Mouse (Mus musculus) neural tube, embryonic 12.5 days (tissue): Measurements from ENCODE around the gene Atp6v0a1. TPM values are rescaled to one million over a fixed set of nuclear protein-coding genes. Genes with fewer than 3 reads are reported as not detected.

Source experiments
- ATAC-seq: fragments of 200-750 bp; cut with Nextera tagmentation; 2 replicates; pipeline ENCODE4 v1.8.0; 2017; ENCODE audit warnings: low read depth, mild to moderate bottlenecking, moderate TSS enrichment, moderate library complexity; ENCODE audit not compliant: low FRiP score
- H3K27ac ChIP-seq: fragments of 300-500 bp; sonication (generic); 2 replicates; pipeline ENCODE4 v1.5.1; 2016
- H3K27me3 ChIP-seq: fragments of 300-500 bp; sonication (generic); replicated peaks from 2 replicates; pipeline ENCODE4 v1.6.1; 2016; ENCODE audit warnings: mild to moderate bottlenecking
- H3K36me3 ChIP-seq: fragments of 300-500 bp; sonication (generic); 2 replicates; pipeline ENCODE4 v1.6.1; 2016; ENCODE audit warnings: mild to moderate bottlenecking
- H3K4me1 ChIP-seq: fragments of 300-500 bp; sonication (generic); 2 replicates; pipeline ENCODE4 v1.6.1; 2016
- H3K4me2 ChIP-seq: fragments of 300-500 bp; sonication (generic); replicated peaks from 2 replicates; pipeline ENCODE4 v1.6.1; 2016; ENCODE audit warnings: mild to moderate bottlenecking
- H3K4me3 ChIP-seq: fragments of 300-500 bp; sonication (generic); 2 replicates; pipeline ENCODE4 v1.5.1; 2016
- H3K9ac ChIP-seq: fragments of 300-500 bp; sonication (generic); 2 replicates; pipeline ENCODE4 v1.6.1; 2016; ENCODE audit warnings: mild to moderate bottlenecking
- H3K9me3 ChIP-seq: fragments of 300-500 bp; sonication (generic); 2 replicates; pipeline ENCODE4 v1.6.1; 2016; ENCODE audit warnings: mild to moderate bottlenecking
- WGBS: fragments of 180-500 bp; shearing (Covaris S2); methylation state at CpG from one replicate; pipeline ENCODE4 v1.1.7; 2016; 5-methylcytosine and 5-hydroxymethylcytosine counted together
- polyA plus RNA-seq: library from polyadenylated mRNA; unstranded; fragments of >200 nt; fragmentation: Nextera tagmentation; extraction: Ambion mirVana; gene quantifications from 2 replicates; pipeline ENCODE4 v1.2.1, GENCODE M21; 2016

Gene Atp6v0a1
- polyA plus RNA-seq, 1 experiment from 2014 or later: 81.7 TPM

DNA sequence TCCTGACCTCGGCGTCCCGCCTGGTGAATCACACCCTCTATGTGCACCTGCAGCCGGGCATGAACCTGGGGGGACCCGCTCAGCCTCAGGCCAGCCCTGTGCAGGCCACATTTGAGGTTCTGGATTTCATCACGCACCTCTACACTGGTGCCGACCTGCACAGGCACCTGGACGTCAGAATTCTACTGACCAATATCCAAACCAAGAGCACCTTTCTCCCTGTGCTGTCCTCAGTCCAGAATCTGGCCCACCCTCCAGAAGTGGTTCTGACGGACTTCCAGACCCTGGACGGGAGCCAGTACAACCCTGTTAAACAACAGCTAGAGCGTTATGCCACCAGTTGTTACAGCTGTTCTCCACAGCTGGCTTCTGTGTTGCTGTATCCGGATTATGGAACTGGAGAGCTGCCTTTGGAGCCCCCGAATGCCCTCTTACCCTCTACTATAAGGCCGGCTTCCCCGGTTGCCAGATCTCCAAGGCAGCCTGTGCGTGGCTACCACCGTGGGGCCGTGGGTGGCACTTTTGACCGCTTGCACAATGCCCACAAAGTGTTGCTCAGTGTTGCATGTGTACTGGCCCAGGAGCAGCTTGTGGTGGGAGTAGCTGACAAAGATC, 73.9 kb downstream of the Atp6v0a1 start:
- Histone ChIP-seq H3K4me3 (peak overlapping the region; percentile 74), H3K4me1 (peaks cover 37% of the 10 kb centered on the region), H3K4me2 (peak overlapping the region; percentile 92), H3K9ac (peak overlapping the region; percentile 85), H3K9me3 (no peaks in the 10 kb centered on the region), H3K27me3 (peaks cover 33% of the 10 kb centered on the region), H3K27ac (peak overlapping the region; percentile 28; the same call in 1 of the 2 replicates), H3K36me3 (peaks cover 13% of the 10 kb centered on the region)
- 35% methylated on average over 19 of the region's 19 CpGs for WGBS
- ATAC-seq: 0 out of 2 replicates have a peak, but pooled peaks have one; percentile 1

DNA sequence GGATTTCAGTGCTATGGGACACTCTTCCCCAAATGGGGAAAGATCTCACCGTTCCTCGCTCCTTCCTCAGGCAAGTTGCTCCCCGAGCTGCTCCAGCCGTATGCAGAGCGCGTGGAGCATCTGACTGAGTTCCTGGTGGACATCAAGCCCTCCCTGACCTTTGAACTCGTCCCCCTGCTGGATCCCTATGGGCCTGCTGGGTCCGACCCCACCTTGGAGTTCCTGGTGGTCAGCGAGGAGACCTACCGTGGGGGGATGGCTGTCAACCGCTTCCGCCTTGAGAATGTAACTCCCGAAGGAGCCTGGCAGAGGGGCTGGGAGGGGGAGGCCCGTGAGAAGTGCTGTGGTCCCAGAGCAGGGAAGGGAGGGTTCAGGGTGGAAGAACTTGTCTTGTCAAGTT, 75.0 kb downstream of the Atp6v0a1 start:
- ATAC-seq: no peak
- H3K27ac ChIP-seq: no peak overlapping the region
- H3K4me1 ChIP-seq: peaks cover 40% of the 10 kb centered on the region
- H3K9me3 ChIP-seq: no peaks in the 10 kb centered on the region
- H3K9ac ChIP-seq: no peak overlapping the region
- H3K4me2 ChIP-seq: no peak overlapping the region
- no peak overlapping the region for H3K4me3 ChIP-seq
- H3K36me3 ChIP-seq: peaks cover 20% of the 10 kb centered on the region
- 83% methylated on average over 14 of the region's 14 CpGs for WGBS
- peaks cover 22% of the 10 kb centered on the region for H3K27me3 ChIP-seq

DNA sequence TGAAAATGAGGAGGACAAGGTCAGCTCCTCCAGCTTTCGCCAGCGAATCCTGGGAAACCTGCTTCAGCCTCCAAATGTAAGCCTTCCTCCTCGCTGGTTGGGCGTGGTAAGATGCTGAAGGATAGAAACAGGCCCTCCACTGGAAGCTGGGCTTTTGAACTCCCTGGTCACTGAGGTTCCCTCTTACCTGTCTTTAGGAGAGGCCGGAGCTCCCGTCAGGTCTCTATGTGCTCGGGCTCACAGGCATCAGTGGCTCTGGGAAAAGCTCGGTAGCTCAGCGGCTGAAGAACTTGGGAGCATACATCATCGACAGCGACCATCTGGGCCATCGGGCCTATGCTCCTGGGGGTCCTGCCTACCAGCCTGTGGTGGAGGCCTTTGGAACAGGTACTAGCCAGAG, 75.6 kb downstream of the Atp6v0a1 start:
- Histone ChIP-seq H3K4me2 (no peak overlapping the region), H3K27ac (no peak overlapping the region), H3K9ac (no peak overlapping the region), H3K36me3 (peaks cover 26% of the 10 kb centered on the region), H3K27me3 (peaks cover 17% of the 10 kb centered on the region), H3K4me3 (no peak overlapping the region), H3K9me3 (no peaks in the 10 kb centered on the region), H3K4me1 (peaks cover 36% of the 10 kb centered on the region)
- 95% methylated on average over 12 of the region's 12 CpGs for WGBS
- no peak for ATAC-seq

DNA sequence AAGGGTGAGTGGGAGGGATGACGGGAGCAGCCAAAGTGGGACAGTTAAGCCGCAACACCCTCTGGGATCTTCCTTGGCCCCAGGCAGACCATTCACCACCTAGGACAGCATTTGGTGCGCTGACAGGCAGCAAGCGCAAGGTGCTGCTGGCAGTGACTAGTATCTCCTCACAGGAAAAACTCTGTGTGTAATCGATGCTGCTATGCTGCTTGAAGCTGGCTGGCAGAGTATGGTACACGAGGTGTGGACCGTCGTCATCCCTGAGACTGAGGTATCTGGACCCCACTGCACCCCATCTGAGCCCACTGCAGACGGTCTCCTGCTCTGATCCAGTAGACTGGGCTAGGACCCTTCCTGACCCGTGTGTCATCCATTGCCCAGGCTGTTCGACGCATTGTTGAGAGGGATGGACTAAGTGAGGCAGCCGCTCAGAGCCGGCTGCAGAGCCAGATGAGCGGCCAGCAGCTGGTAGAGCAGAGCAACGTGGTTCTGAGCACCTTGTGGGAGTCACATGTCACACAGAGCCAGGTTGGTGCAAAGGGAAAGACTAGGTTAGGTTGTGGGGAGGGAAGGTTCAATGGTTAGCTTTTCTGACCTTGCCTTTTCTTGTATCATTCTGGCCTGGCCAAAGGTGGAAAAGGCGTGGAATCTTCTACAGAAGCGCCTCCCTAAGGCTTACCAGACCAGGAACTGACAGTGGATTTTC, 76.5 kb downstream of the Atp6v0a1 start:
- Histone ChIP-seq H3K9ac (no peak overlapping the region), H3K4me3 (no peak overlapping the region), H3K9me3 (no peaks in the 10 kb centered on the region), H3K27me3 (peaks cover 7% of the 10 kb centered on the region), H3K4me1 (peaks cover 35% of the 10 kb centered on the region), H3K27ac (no peak overlapping the region), H3K36me3 (peaks cover 36% of the 10 kb centered on the region), H3K4me2 (peak overlapping the region; percentile 97; the same call in 1 of the 2 replicates)
- 89% methylated on average over 18 of the region's 18 CpGs for WGBS
- ATAC-seq: no peak

DNA sequence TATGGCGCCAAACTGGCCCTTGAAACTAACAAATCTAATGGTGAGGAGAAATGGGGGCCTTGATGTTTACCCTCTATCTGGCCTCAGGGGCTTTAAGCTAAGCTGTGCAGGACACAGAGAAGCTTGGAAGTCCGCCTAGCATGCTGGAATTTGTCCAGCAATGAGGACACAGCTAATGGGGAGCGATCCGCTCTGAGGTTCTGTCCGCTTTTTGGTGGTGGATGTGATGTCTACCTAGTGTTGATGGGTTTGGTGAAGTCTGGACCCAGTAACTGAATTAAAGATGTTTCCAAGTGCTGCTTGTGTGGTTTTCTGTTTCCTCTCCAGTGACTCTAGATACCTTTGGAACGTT, 77.0 kb downstream of the Atp6v0a1 start:
- Histone ChIP-seq H3K9ac (no peak overlapping the region; the same call in 1 of the 2 replicates), H3K36me3 (peaks cover 41% of the 10 kb centered on the region), H3K27ac (peak overlapping the region; percentile 79; the same call in 1 of the 2 replicates), H3K4me1 (peaks cover 35% of the 10 kb centered on the region), H3K27me3 (0 out of 2 replicates have a peak, but pooled peaks cover 2% of the 10 kb centered on the region), H3K4me2 (peak overlapping the region; percentile 97), H3K4me3 (no peak overlapping the region), H3K9me3 (no peaks in the 10 kb centered on the region)
- WGBS: 91% methylated on average over 6 of the region's 6 CpGs
- ATAC-seq: no peak

DNA sequence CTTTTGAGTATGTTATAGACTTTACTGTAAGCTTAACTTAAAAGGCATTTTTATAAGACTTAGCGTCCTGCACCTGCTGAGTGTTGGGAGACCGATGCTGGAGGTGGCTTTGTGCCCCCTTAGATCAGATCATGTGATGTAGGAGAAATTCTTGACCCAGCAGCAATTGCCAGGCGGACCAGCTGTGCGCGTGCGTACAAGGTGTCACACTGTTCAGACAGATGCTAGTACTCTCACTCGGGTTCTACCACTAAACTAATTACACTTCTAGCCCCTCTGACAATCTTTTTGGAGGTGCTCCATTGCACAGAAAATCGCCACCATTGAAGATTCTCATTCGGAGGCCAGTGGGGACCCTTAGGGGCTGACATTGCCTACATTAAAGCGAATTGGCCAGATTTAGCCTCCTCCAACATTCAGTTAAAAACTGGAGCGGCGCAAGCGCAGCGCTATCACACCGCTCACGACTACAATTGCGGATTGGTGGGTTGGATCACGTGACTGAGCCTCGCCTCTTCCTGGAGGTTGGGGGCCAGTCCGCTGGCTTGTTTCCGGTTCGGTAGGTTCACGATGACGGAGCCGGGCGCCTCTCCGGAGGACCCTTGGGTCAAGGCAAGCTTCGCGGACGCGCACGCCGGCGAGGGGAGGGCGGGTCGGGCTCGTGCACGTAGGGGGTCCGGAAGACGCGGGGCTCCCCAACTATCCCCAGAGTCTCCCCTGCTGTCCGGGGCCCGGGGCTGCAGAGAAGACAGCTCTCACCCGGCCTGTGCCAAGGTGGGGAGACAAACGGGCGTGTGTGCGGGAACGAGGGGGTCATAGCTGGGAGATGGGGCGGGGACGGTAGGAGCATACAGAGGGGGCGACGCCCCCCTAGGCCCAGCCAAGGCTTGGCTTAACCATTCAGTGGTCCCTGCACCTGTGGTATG, 77.8 kb downstream of the Atp6v0a1 start, which contains the start of gene Mlx:
Gene Mlx (plus strand): TSS at position 522 of the 926 bp plus-strand sequence.
- Histone ChIP-seq H3K27me3 (no peaks in the 10 kb centered on the region), H3K4me3 (peak within 1 kb of the TSS; percentile 91), H3K36me3 (peaks cover 48% of the 10 kb centered on the region)

DNA sequence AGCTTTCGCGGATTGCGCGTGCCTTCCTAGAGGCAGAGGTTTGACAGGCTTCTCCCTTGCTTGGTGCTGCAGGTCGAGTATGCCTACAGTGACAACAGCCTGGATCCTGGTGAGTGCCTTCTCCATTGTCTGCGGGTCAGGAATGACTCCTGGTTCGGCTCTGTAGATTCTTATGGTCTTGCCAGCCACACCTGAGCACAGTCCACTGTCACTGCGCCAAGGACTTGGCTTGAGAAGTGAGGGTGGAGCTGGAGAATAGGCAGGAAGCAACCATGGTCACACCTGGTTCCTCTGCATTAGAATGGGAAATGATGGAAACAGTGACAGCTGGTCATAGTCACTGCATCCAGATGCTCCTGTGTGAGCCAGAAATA, 78.4 kb downstream of the Atp6v0a1 start:
- H3K27ac ChIP-seq: peak overlapping the region; percentile 42; the same call in 1 of the 2 replicates
- peak overlapping the region; percentile 91 for H3K4me3 ChIP-seq
- WGBS: 9% methylated on average over 8 of the region's 8 CpGs
- H3K9me3 ChIP-seq: no peaks in the 10 kb centered on the region
- H3K27me3 ChIP-seq: no peaks in the 10 kb centered on the region
- ATAC-seq: no peak
- H3K4me1 ChIP-seq: peaks cover 35% of the 10 kb centered on the region
- H3K9ac ChIP-seq: peak overlapping the region; percentile 93
- H3K36me3 ChIP-seq: peaks cover 55% of the 10 kb centered on the region
- H3K4me2 ChIP-seq: peak overlapping the region; percentile 97

More for the DNA sequence above, 77.8 kb downstream of the Atp6v0a1 start, which contains the start of gene Mlx:
- Histone ChIP-seq H3K4me2 (peak within 1 kb of the TSS; percentile 97), H3K4me1 (peaks cover 35% of the 10 kb centered on the region), H3K9ac (peak within 1 kb of the TSS; percentile 93), H3K9me3 (no peaks in the 10 kb centered on the region), H3K27ac (peak within 1 kb of the TSS; percentile 79; the same call in 1 of the 2 replicates)
- ATAC-seq: peak; percentile 81
- WGBS: 2% methylated on average over 52 of the region's 52 CpGs

DNA sequence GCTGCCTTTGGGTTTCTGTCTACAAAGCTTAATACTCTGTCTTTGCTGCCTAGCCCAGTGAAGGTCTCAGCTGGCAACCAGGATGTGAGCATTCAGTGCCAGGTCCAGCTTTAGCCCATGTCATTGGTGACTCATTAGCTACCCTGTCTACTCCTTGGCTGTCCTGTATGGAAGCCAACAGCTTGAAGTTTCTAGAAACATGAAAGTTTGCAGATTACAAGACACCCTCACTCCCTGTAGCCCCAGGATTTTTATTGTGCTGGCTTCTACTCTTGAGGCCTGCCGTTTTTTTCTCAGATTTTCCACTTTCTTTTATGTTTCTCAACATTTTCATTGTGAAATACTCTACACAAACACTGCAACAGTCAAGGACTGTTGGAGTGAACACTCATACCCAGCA, 80.7 kb downstream of the Atp6v0a1 start:
- Histone ChIP-seq H3K4me2 (no peak overlapping the region), H3K4me3 (no peak overlapping the region), H3K27ac (no peak overlapping the region), H3K27me3 (no peaks in the 10 kb centered on the region), H3K9ac (no peak overlapping the region), H3K36me3 (peaks cover 63% of the 10 kb centered on the region), H3K9me3 (no peaks in the 10 kb centered on the region), H3K4me1 (peaks cover 33% of the 10 kb centered on the region)
- no peak for ATAC-seq
- WGBS: 95% methylated on average over 1 of the region's 1 CpGs

DNA sequence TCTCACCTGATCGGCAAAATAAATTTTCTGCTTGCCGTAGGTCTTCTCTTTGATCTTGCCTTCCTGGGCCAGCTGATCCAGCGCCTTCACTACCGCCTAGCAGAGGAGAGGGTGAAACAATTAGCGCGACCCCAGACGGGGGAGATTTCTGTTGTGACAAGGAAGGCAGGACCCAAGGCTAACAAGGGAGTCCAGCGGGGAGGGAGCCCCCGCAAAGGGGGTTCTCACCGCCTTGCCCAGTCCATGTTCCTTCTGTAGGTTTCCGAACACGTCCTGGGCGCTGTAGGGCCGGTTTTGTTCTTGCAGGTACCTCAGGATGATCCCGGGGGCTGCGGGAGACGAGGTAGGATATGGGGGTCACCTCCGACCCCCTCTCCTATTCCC, 85.7 kb downstream of the Atp6v0a1 start:
- WGBS: under 1% methylated on average over 18 of the region's 18 CpGs
- H3K4me2 ChIP-seq: peak overlapping the region; percentile 92
- no peak overlapping the region for H3K27ac ChIP-seq
- peaks cover 10% of the 10 kb centered on the region for H3K4me1 ChIP-seq
- ATAC-seq: no peak
- peak overlapping the region; percentile 61 for H3K4me3 ChIP-seq
- H3K27me3 ChIP-seq: no peaks in the 10 kb centered on the region
- no peaks in the 10 kb centered on the region for H3K9me3 ChIP-seq
- H3K9ac ChIP-seq: peak overlapping the region; percentile 61
- peaks cover 73% of the 10 kb centered on the region for H3K36me3 ChIP-seq

DNA sequence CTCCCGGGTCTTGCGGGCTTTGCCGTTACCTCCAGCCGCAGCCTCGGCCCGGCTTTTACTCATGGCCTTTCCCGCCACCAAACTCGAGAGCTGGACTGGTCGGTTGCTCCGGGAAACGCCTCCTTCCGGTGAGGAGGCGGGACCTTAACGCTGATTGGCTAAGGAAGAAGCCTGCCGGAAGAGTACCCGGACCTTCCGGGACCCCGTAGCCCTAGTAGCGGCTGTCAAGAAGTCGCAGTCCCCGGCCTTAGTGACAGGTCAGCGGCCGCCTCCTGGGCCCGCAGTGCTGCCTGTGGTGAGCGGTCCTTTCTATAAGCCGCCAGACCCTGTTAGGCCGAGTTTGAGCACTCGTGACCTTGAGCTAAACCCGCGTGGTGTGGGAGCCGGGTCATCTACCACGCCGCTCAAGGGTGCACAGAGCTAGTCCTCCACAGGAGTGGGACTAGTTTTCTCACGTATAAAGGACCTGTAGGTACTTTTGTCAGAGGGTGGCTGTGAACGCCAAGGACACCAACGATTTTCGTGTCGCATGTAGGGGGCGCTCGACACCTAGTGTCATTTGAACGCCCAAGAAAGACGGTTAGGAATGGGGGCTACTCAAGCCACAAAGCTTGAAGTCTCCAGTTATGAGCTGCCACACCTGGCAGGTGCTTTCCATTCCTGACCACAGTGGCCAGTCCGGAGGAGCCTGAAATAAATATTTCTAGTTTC, 86.2 kb downstream of the Atp6v0a1 start, which contains the start of gene Psmc3ip:
Gene Psmc3ip (minus strand): TSS at position 123 of the 711 bp plus-strand sequence.
- under 1% methylated on average over 43 of the region's 43 CpGs for WGBS
- Histone ChIP-seq H3K4me2 (peak within 1 kb of the TSS; percentile 92), H3K27ac (peak within 1 kb of the TSS; percentile 60; the same call in 1 of the 2 replicates), H3K27me3 (no peaks in the 10 kb centered on the region), H3K9me3 (no peaks in the 10 kb centered on the region), H3K4me3 (peak within 1 kb of the TSS; percentile 61), H3K9ac (peak within 1 kb of the TSS; percentile 61), H3K4me1 (peaks cover 10% of the 10 kb centered on the region), H3K36me3 (peaks cover 73% of the 10 kb centered on the region)
- ATAC-seq: peak; percentile 96

DNA sequence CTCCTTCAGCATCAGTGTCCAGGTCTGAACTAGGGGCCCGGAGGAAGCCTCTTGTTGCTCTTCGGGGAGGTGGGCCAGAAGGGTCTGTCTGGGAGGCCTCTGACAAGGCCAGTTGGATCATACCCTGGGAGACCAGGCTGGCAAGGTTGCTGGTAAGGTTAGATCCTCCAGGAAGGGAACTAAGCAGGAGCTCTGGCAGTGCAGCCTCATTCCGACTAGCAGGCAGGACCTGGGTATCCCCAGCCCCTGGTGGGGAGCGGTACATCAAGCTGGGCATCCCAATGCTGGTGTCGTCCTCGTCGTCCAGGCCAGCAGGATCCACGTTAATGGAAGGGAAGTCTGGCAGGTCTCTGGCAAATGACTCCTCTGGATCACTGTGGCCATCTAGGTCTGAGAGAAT, 89.0 kb downstream of the Atp6v0a1 start:
- Histone ChIP-seq H3K9ac (no peak overlapping the region), H3K36me3 (peaks cover 70% of the 10 kb centered on the region), H3K27me3 (no peaks in the 10 kb centered on the region), H3K4me3 (no peak overlapping the region), H3K4me2 (no peak overlapping the region), H3K4me1 (peaks cover 10% of the 10 kb centered on the region), H3K9me3 (no peaks in the 10 kb centered on the region), H3K27ac (no peak overlapping the region)
- WGBS: 86% methylated on average over 8 of the region's 8 CpGs
- no peak for ATAC-seq
